Comparison of ENCODE assay signal across 10 mouse cellular contexts in the genomic region with DNA sequence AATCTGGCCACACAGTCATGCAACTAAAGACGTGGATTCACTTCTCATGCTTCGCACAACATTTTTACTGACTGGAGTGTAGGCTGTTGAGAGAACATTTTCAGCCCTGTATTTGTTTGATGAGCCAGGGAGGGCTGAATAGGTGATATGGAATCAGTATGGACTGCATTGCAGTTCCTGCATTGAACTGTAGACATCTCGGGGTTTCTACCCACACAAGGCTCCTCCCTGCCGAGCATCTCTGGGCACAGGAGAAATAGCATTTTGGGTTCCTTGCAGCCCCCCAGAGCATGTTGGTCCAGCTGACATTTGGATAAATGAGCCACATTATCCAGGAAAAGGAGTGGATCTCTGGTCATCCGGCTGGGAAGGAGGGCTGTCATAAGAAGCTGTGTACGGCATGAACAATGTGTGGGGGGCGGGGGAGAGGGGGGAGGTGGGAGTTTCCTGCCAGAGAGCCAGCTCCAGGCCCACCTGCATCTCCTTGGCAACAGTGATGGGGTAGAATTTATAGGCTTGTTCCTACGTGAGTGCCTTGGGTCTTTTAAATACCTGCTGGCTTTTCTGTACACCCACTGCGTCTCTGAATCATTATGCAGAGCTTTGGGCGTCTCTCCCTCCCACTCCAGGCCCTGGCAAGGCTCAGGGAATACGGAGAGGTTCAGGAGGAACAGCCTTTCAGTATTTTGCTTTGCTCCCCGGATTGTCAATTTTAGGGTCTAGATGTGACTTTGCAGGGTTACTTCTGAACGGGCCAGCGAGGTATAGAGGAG.
DNase-seq lines count a peak whose midpoint lies in the region; ATAC-seq and TF ChIP-seq lines count a peak whose summit lies in the region.
"Had no signal": no experiment of that assay in that cellular context is flagged by ENCODE, and none has a peak within 500 bp of the region (broad histone marks: within the 10 kb centered on the region; RNA-seq: fewer than 3 reads in every experiment).

No protein-coding gene starts in this region.

- 47% methylated on average over 13 of the region's 14 CpGs for WGBS in forebrain, embryonic 14.5 days
- WGBS in midbrain, embryonic 16.5 days: 41% methylated on average over 14 of the region's 14 CpGs

- intact Hi-C loops in gastrocnemius, adult 2 months (cut with DNase I): loop anchor here (5.0 kb wide), 1 partner anchor 420 kb away; no protein-coding TSS in a partner anchor
- intact Hi-C loops in gastrocnemius, postnatal 14 days (cut with DNase I; ENCODE audit: low total_unique reads): no loop called here

- no peaks in the 10 kb centered on the region for H3K27me3 ChIP-seq in forebrain, embryonic 14.5 days (replicated peaks; ENCODE audit: control insufficient read depth, insufficient read depth, low read length)
- no peaks in the 10 kb centered on the region for H3K27me3 ChIP-seq in midbrain, embryonic 16.5 days (ENCODE audit: control insufficient read depth, insufficient read depth, low read depth, low read length)

- no peaks in the 10 kb centered on the region for H3K9me3 ChIP-seq in forebrain, embryonic 14.5 days (replicated peaks; ENCODE audit: control insufficient read depth, low read length)
- no peaks in the 10 kb centered on the region for H3K9me3 ChIP-seq in midbrain, embryonic 16.5 days (replicated peaks; ENCODE audit: control insufficient read depth, low read length, poor library complexity, severe bottlenecking)

- no peak for TF ChIP-seq CTCF in gastrocnemius, adult 2 months (IDR thresholded peaks at IDR 0.05)

- ATAC-seq in forebrain, embryonic 14.5 days: peak; percentile 67
- ATAC-seq in midbrain, embryonic 16.5 days: peak; percentile 88

- DNase-seq in gastrocnemius, adult 2 months: no peak
- no peak for DNase-seq in gastrocnemius, postnatal 14 days
- DNase-seq in forebrain, embryonic 14.5 days (ENCODE audit: low spot score): peak; percentile 70
- peak; percentile 56 to 63 for DNase-seq in layer of hippocampus, adult 8-10 months (ENCODE audit: low spot score in 2 of 2)
- no peak for DNase-seq in spleen, postnatal 36 days (ENCODE audit: low spot score in 2 of 2)
- no peak for DNase-seq in spleen, adult 12 weeks (ENCODE audit: low spot score)
- no peak for DNase-seq in spleen, postnatal 14 days (ENCODE audit: low spot score in 2 of 2)
- DNase-seq: spleen, adult 18-20 months had no signal

- peaks cover 20% of the 10 kb centered on the region for H3K4me1 ChIP-seq in forebrain, embryonic 14.5 days (ENCODE audit: control insufficient read depth, insufficient read depth, low read length)
- peaks cover 20% of the 10 kb centered on the region for H3K4me1 ChIP-seq in midbrain, embryonic 16.5 days (ENCODE audit: control insufficient read depth, insufficient read depth, low read length)

- H3K27ac ChIP-seq in gastrocnemius, adult 2 months: no peak overlapping the region
- peak overlapping the region; percentile 80 for H3K27ac ChIP-seq in forebrain, embryonic 14.5 days (ENCODE audit: low read depth, low read length)
- peak overlapping the region; percentile 82 for H3K27ac ChIP-seq in midbrain, embryonic 16.5 days (ENCODE audit: low read length)

- H3K9ac ChIP-seq in forebrain, embryonic 14.5 days (ENCODE audit: low read length): no peak overlapping the region
- H3K9ac ChIP-seq in midbrain, embryonic 16.5 days (ENCODE audit: low read depth, low read length): 0 out of 2 replicates have a peak overlapping the region, but pooled peaks have one; percentile 17

- peak overlapping the region; percentile 40 for H3K4me3 ChIP-seq in gastrocnemius, adult 2 months
- H3K4me3 ChIP-seq in forebrain, embryonic 14.5 days (ENCODE audit: low read depth, low read length): no peak overlapping the region
- no peak overlapping the region for H3K4me3 ChIP-seq in midbrain, embryonic 16.5 days (ENCODE audit: low read depth, low read length)
- H3K4me3 ChIP-seq: megakaryocyte, embryonic 14.5 days had no signal

- no peak overlapping the region for H3K4me2 ChIP-seq in forebrain, embryonic 14.5 days (ENCODE audit: low read length)
- H3K4me2 ChIP-seq in midbrain, embryonic 16.5 days (ENCODE audit: low read length): 0 out of 2 replicates have a peak overlapping the region, but pooled peaks have one; percentile 18

- no peaks in the 10 kb centered on the region for H3K36me3 ChIP-seq in forebrain, embryonic 14.5 days (ENCODE audit: control insufficient read depth, insufficient read depth, low read length)
- H3K36me3 ChIP-seq in midbrain, embryonic 16.5 days (ENCODE audit: control insufficient read depth, insufficient read depth, low read length): no peaks in the 10 kb centered on the region

Comparison
In these comparisons a context has a peak if more than half of its experiments do, and no peak if none do; other contexts are left out.
1. DNase-seq: peak in forebrain, embryonic 14.5 days (single experiment) and layer of hippocampus, adult 8-10 months (2 of 2); none in gastrocnemius, adult 2 months (single experiment), gastrocnemius, postnatal 14 days (single experiment), spleen, postnatal 36 days (0 of 2), spleen, adult 12 weeks (single experiment) and spleen, postnatal 14 days (0 of 2).